8 mouse cellular contexts compared by ENCODE assay signal in genomic region chr11:115780141-115781070, GRCm38 (mm10). TPM values are rescaled to one million over a fixed set of nuclear protein-coding genes. Genes with fewer than 3 reads are reported as not detected.
DNase-seq lines count a peak whose midpoint lies in the region; ATAC-seq and TF ChIP-seq lines count a peak whose summit lies in the region.

No protein-coding gene starts in this region.

- H3K4me1 ChIP-seq in hindbrain, embryonic 12.5 days: peaks cover 78% of the 10 kb centered on the region
- H3K4me1 ChIP-seq in midbrain, embryonic 15.5 days: peaks cover 46% of the 10 kb centered on the region

- peak overlapping the region; percentile 49 for H3K9ac ChIP-seq in hindbrain, embryonic 12.5 days
- peak overlapping the region; percentile 37 for H3K9ac ChIP-seq in midbrain, embryonic 15.5 days

- 8% methylated on average over 20 of the region's 20 CpGs for WGBS in hindbrain, embryonic 12.5 days
- 6% methylated on average over 20 of the region's 20 CpGs for WGBS in midbrain, embryonic 15.5 days

- no peaks in the 10 kb centered on the region for H3K9me3 ChIP-seq in hindbrain, embryonic 12.5 days (replicated peaks)
- no peaks in the 10 kb centered on the region for H3K9me3 ChIP-seq in midbrain, embryonic 15.5 days

- intact Hi-C loops in gastrocnemius, adult 2 months (cut with DNase I): no loop called here

- H3K27ac ChIP-seq in gastrocnemius, adult 2 months: peak overlapping the region; percentile 86
- peak overlapping the region; percentile 83 for H3K27ac ChIP-seq in hindbrain, embryonic 12.5 days
- peak overlapping the region; percentile 87 for H3K27ac ChIP-seq in midbrain, embryonic 15.5 days

- H3K27me3 ChIP-seq in hindbrain, embryonic 12.5 days: no peaks in the 10 kb centered on the region
- H3K27me3 ChIP-seq in midbrain, embryonic 15.5 days (replicated peaks): no peaks in the 10 kb centered on the region

- peak overlapping the region; percentile 44 for H3K4me2 ChIP-seq in hindbrain, embryonic 12.5 days (replicated peaks)
- H3K4me2 ChIP-seq in midbrain, embryonic 15.5 days: peak overlapping the region; percentile 51

- no peaks in the 10 kb centered on the region for H3K36me3 ChIP-seq in hindbrain, embryonic 12.5 days
- no peaks in the 10 kb centered on the region for H3K36me3 ChIP-seq in midbrain, embryonic 15.5 days (replicated peaks)

- peak overlapping the region; percentile 49 for H3K4me3 ChIP-seq in gastrocnemius, adult 2 months
- H3K4me3 ChIP-seq in hindbrain, embryonic 12.5 days: peak overlapping the region; percentile 9
- H3K4me3 ChIP-seq in midbrain, embryonic 15.5 days: peak overlapping the region; percentile 27

- peak; percentile 76 for ATAC-seq in hindbrain, embryonic 12.5 days (ENCODE audit: low FRiP score)
- ATAC-seq in midbrain, embryonic 15.5 days (replicated peaks): peak; percentile 78
- ATAC-seq in activated CD4-positive, CD25-positive, alpha-beta regulatory T cell, adult 4 months: no peak

- TF ChIP-seq CTCF in gastrocnemius, adult 2 months (IDR thresholded peaks at IDR 0.05): no peak

- peak; percentile 34 for DNase-seq in gastrocnemius, adult 2 months
- no peak for DNase-seq in gastrocnemius, adult 18-20 months (ENCODE audit: low spot score)
- peak; percentile 67 for DNase-seq in embryo, embryonic 10 days (ENCODE audit: low spot score)
- DNase-seq in left cerebral cortex, adult 18-20 months (ENCODE audit: low spot score in 2 of 2): peak; percentile 40 to 60
- DNase-seq in thymus, postnatal 0 days (ENCODE audit: low spot score): no peak

RNA-seq across cellular contexts. Expression of gene Tmem94, which starts 15.2 kb away (rescaled TPM):
- total RNA-seq in gastrocnemius, adult 2 months (2021): 10 to 100 TPM; 90.6 to 99.5 TPM
- 10 to 100 TPM; 85.1 to 88.2 TPM for total RNA-seq in gastrocnemius, adult 18-20 months (2021)
- polyA plus RNA-seq in hindbrain, embryonic 12.5 days (2016; fragmentation: Nextera tagmentation; extraction: Ambion mirVana): 41.6 and 42.1 TPM in 2 replicates
- total RNA-seq in left cerebral cortex, adult 18-20 months (2021): 10 to 100 TPM; 62.9 to 65.2 TPM
- 28.4 and 31.0 TPM in 2 replicates for polyA plus RNA-seq in midbrain, embryonic 15.5 days (2015; fragmentation: Nextera tagmentation; extraction: Ambion mirVana)
- 10 to 100 TPM in 1 of 2 experiments, 1 to 10 TPM in 1; 9.2 to 14.6 TPM for polyA plus RNA-seq in activated CD4-positive, CD25-positive, alpha-beta regulatory T cell, adult 4 months (2017; shearing (Covaris generic))
- polyA plus RNA-seq in thymus, postnatal 0 days (2015; fragmentation: Nextera tagmentation; extraction: Ambion mirVana): 8.3 and 9.5 TPM in 2 replicates

RNA-seq across cellular contexts. Expression of gene Caskin2, which starts 33.0 kb away (rescaled TPM):
- 10 to 100 TPM; 14.5 to 19.2 TPM for total RNA-seq in gastrocnemius, adult 2 months (2021)
- 10 to 100 TPM; 13.1 to 18.2 TPM for total RNA-seq in gastrocnemius, adult 18-20 months (2021)
- 17.2 and 17.9 TPM in 2 replicates for polyA plus RNA-seq in hindbrain, embryonic 12.5 days (2016; fragmentation: Nextera tagmentation; extraction: Ambion mirVana)
- total RNA-seq in left cerebral cortex, adult 18-20 months (2021): 10 to 100 TPM; 17.7 to 18.6 TPM
- polyA plus RNA-seq in midbrain, embryonic 15.5 days (2015; fragmentation: Nextera tagmentation; extraction: Ambion mirVana): 9.4 and 11.1 TPM in 2 replicates
- under 1 TPM; 0.46 to 0.79 TPM for polyA plus RNA-seq in activated CD4-positive, CD25-positive, alpha-beta regulatory T cell, adult 4 months (2017; shearing (Covaris generic))
- polyA plus RNA-seq in thymus, postnatal 0 days (2015; fragmentation: Nextera tagmentation; extraction: Ambion mirVana): 3.5 and 3.7 TPM in 2 replicates

RNA-seq across cellular contexts. Expression of gene Tsen54, which starts 34.1 kb away (rescaled TPM):
- total RNA-seq in gastrocnemius, adult 2 months (2021): 1 to 10 TPM; 6.2 to 6.9 TPM
- 1 to 10 TPM; 5.0 to 6.5 TPM for total RNA-seq in gastrocnemius, adult 18-20 months (2021)
- polyA plus RNA-seq in hindbrain, embryonic 12.5 days (2016; fragmentation: Nextera tagmentation; extraction: Ambion mirVana): 27.1 and 28.8 TPM in 2 replicates
- total RNA-seq in left cerebral cortex, adult 18-20 months (2021): 10 to 100 TPM; 14.0 to 14.5 TPM
- 24.8 and 27.9 TPM in 2 replicates for polyA plus RNA-seq in midbrain, embryonic 15.5 days (2015; fragmentation: Nextera tagmentation; extraction: Ambion mirVana)
- polyA plus RNA-seq in activated CD4-positive, CD25-positive, alpha-beta regulatory T cell, adult 4 months (2017; shearing (Covaris generic)): 10 to 100 TPM in 1 of 2 experiments, 1 to 10 TPM in 1; 8.9 to 11.9 TPM
- 23.4 and 23.5 TPM in 2 replicates for polyA plus RNA-seq in thymus, postnatal 0 days (2015; fragmentation: Nextera tagmentation; extraction: Ambion mirVana)

RNA-seq across cellular contexts. Expression of gene Llgl2, which starts 43.4 kb away (rescaled TPM):
- 1 to 10 TPM; 8.3 to 9.8 TPM for total RNA-seq in gastrocnemius, adult 2 months (2021)
- 1 to 10 TPM; 6.3 to 8.1 TPM for total RNA-seq in gastrocnemius, adult 18-20 months (2021)
- 4.0 and 6.1 TPM in 2 replicates for polyA plus RNA-seq in hindbrain, embryonic 12.5 days (2016; fragmentation: Nextera tagmentation; extraction: Ambion mirVana)
- total RNA-seq in left cerebral cortex, adult 18-20 months (2021): 1 to 10 TPM; 3.6 to 4.5 TPM
- 0.84 and 1.0 TPM in 2 replicates for polyA plus RNA-seq in midbrain, embryonic 15.5 days (2015; fragmentation: Nextera tagmentation; extraction: Ambion mirVana)
- polyA plus RNA-seq in activated CD4-positive, CD25-positive, alpha-beta regulatory T cell, adult 4 months (2017; shearing (Covaris generic)): 1 to 10 TPM; 6.3 TPM
- 15.6 and 15.7 TPM in 2 replicates for polyA plus RNA-seq in thymus, postnatal 0 days (2015; fragmentation: Nextera tagmentation; extraction: Ambion mirVana)

Comparison
In these comparisons a context has a peak if more than half of its experiments do, and no peak if none do; other contexts are left out.
1. DNase-seq: peak in gastrocnemius, adult 2 months (single experiment), embryo, embryonic 10 days (single experiment) and left cerebral cortex, adult 18-20 months (2 of 2); none in gastrocnemius, adult 18-20 months (single experiment) and thymus, postnatal 0 days (single experiment).
2. Peak in every context shown above with its lines, with median percentiles within 50 percentile points of each other: H3K27ac ChIP-seq and H3K4me3 ChIP-seq.